Mouse (Mus musculus): ENCODE results near the gene Slc35f1.

The Slc35f1 gene

DNA sequence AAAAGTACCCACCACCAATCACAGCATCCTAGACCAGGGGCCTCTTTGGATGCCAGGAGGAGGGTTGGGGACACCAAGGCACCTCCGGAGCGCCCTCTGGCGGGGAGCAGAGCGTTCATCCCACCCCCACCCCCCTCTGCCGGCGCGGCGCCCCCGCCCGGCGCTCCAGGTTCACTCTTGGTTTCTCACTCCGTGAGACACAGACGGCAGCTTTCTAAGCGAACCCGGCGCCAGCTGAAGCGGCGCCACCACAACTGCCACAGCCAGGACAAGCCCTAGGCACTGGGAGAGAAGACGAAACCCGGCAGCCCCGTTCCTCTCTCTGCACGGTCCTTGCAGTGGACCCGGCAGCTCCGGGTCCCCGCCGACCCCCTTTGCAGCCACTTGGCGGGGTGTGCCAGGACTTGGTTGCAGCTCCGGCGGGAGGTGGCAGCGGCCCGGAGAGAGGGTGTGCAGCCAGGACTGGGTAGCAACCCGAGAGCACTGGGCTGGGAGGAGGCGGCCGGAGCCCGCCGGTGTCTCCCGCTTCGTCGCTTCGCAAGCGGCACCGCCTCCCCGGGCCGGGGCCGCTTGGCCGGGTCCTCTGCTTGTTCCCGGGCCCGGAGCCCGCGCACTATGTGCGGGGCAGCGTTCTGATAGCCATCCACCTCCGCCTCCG, at the start of gene Slc35f1:
TSS of gene Slc35f1 (plus strand) at position 200 of the 658 bp plus-strand sequence.
- no peak for DNase-seq (ENCODE audit: low spot score)

DNA sequence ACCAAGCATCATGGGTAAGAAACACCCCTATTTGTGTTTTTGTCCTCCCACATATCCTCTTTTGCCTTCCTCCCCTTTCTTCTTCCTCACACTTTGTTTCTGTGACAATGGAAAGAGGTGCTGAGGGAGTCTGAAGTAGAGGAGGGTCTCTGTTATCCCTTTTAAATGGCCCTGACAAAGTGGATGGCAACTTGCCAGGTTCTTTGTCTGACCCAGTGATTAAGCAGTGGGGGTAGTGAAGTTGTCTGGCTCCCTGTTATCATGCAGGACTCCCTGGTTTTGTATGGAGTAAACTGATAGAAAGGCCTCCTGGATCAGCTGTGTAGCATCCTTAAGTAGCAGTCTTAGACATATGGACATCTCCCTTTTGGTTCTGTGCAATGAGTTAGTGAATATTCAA, 19.1 kb upstream of the Slc35f1 start:
- DNase-seq (ENCODE audit: low spot score), result no peak

DNA sequence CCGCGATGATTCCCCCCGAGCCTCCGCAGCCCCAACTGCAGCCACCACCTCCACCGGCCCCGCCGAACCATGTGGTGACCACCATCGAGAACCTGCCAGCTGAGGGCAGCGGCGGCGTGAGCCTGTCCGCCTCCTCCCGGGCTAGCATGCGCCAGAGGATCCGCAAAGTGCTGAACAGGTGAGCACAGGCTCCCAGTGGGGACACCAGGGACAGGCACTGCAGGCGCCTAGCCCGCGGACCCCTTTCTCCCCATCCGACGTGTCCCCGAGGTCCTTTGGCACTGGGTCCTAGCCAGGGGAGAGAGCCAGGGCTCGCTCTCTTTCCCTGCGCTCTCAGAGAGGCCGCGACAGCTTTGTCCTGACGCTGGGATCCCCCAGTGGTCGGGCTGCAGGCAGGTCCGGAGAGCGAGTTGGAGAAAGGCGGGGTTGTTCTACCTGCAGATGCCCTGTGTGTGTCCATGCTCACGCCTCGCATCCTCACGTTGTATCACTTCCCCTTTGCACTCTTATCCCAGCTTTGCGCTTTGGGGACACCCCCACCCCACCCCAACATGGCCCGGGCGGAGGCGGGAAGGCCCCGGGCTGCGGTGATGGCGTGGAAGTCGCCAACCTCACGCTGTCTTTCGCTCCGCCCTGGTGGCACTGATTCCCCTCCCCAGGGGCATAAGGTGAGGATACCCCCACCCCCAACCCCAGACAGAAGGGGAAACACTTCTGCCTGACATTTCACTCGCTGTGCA, 829 bp downstream of the Slc35f1 start:
- no peak for DNase-seq (ENCODE audit: low spot score)

DNA sequence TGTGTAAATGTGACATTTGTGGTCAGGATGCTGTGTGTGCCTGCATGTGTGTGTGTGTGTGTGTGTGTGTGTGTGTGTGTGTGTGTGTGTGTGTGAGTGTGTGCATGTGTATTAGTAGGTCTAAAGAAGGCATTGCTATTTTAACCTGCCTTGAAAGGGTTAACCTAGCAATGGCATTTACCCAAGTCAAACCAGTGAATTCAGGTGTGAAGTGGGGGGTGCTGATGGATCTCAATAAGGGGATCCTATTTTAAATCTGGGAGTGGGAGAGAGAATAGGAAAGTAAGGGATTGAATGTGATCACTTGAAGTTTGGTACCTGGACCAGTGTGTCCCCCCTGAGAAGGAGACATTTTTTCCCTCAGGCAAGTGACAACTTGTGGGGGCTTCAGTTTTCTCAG, 13.4 kb downstream of the Slc35f1 start:
- no peak for DNase-seq (ENCODE audit: low spot score)

DNA sequence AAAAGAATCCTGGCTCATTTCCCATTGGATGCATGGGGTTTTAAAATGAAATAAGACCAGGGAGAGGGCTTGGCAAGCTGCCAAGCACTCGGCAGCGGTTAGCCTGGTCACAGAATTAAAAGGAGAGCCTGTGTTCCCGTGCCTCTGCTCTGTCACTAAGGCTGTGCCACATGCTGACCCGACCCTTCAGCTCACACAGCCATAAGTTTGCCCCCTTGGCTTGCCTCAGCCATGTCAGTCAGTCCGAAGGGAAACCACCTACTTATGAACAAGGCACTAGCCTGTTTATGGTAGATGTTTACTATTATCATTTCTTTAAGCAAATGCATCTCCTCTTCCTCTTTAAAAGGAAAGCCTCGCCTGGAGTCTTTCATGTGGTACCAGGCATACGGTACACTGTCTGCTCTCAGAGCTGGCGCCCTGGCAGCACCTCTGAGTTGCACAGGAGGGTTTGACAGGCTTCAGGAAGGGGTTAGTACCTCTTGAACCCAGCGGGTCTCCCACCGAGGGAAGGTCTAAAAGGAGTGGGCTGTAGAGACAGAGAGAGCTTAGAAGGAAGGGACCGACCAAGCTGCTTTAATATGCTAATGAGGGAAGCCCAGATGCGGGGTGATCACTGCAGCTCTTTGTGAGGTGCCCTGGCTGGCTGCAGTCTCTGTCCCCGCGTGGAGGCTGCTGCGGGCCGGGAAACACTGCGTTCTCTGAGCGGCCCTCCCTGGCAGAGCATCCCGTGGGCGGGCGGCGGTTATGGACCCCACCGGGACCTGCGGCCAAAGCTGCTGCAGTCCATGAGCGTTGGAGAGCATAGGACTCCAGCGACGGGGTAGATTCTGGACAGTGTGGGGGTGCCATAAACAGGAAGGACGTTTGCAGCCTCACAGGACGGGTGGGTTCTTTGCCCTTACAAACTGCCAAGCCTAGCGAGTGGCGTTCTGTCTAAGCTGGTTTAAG, 14.0 kb downstream of the Slc35f1 start:
- no peak for DNase-seq (ENCODE audit: low spot score)

DNA sequence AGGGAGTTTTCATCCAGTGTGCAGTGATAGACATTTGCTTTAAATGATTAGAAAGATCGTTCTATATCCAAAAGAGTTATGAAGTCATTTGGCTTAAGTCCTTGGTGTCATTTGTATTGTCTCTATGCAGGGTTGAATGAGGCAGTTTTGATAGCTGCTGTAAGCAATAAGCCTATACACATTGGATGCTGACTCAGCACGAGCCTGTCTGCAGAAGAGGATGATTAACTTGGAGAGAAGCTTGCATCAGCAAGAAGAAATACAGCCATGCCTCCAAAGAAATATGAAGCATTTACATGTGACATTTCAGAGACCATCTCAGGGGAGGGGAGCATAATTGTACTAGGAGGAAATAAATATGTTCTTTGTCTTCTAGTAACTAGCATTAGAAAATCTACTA, 19.1 kb downstream of the Slc35f1 start:
- no peak for DNase-seq (ENCODE audit: low spot score)

DNA sequence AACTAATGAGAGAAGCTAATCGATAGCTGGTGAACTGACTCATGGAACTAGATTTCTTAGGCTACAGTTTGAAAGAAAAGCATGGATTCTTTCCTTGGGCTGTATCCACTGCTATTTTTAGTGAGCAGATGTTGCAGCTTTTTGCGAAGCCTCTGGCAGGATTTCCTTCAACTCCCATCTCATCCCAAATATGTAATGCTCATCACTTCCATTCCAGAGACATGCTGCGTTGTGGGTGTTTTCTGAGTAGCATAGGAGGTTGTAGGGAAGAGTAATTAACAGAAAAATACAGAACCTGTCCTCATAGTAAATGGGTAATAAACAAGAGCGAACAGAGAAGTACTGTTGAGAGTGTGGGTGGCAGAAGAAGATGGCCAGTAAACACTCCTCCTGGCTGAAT, 21.8 kb downstream of the Slc35f1 start:
- DNase-seq (ENCODE audit: low spot score), result no peak

DNA sequence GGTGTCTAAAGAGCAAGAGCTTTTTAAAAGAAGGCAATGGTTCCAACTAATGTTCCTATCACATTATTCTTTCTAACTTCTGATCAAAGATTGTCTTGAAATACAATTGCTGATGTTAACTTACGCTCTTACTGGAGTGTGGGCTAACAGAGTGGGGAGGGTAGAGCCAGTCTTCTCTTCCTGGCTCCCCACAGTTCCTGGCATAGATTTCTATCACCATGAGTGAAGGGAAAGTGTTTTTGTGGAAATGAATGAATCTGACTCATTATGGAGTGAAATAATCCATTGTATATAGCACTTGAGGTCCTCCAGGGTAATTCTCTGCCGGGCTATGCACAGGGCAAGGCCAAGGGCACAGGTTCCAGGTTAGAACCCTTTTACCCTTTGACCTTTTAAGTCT, 24.2 kb downstream of the Slc35f1 start:
- no peak for DNase-seq (ENCODE audit: low spot score)

DNA sequence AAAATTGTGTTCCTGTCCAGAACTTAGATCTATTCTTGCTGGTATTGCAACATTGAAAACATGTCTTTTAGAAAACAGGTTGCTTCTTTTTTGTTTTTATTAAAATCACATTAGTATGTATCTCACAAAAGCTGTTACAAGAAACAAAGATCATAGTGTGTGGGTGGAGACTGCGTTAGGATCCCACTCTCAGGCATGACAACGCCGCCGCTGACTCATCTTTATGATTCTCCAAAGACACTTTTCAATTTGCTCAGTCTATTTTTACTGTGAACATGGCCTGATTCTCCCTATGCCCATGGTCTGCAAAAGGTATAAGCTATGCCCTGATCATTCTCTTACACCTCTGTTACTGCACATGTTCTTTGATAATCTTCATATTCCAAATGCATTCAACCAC, 24.8 kb downstream of the Slc35f1 start:
- DNase-seq (ENCODE audit: low spot score), result no peak

DNA sequence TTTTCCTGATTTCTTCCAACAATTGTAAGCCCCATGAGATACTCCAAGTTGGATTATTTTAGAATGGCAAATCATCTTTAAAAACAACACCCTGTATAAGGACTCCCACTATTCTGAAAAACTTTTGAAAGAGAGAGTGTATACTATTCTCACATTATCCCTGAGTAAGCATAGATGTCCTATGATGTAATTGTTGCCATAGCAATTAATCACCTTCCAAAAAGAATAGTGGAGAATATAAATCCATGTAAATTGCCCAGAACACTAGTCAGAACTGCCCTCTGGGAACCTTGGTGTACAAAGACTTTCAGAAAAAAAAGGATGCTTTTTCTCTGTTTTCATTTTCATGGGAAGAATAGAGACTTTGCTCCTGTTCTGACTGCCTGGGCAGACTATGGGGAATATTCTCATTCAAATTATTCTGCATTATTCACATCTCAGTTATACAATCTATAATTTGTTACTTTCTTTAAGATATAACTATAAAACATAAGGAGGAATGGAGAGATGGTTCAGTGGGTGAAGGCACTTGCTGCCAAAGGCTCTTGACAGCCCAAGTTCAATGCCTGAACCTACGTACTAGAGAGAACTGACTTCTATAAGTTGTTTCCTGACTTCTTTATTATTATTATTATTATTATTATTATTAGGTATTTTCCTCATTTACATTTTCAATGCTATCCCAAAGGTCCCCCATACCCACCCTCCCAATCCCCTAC, 28.0 kb downstream of the Slc35f1 start:
- DNase-seq (ENCODE audit: low spot score), result no peak

DNA sequence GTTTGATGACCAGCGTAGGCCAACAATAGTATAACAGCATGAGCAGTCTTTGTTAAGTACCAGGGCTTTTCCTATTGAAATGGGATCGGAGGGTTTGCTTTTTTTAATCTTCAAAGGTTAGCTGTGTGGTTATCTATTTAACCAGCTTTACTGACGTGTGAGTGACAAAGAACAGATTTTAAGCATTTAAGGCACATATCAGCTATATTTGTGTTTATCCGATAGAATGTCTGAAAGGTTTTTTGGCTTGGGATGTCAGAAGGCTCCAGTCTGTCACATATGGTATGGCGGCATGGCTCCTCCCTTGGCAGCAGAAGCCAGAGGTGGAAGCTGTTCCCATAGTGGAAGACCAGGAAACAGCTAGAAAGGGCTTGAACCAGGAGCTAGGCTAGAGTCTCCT, 36.3 kb downstream of the Slc35f1 start:
- DNase-seq (ENCODE audit: low spot score), result no peak

DNA sequence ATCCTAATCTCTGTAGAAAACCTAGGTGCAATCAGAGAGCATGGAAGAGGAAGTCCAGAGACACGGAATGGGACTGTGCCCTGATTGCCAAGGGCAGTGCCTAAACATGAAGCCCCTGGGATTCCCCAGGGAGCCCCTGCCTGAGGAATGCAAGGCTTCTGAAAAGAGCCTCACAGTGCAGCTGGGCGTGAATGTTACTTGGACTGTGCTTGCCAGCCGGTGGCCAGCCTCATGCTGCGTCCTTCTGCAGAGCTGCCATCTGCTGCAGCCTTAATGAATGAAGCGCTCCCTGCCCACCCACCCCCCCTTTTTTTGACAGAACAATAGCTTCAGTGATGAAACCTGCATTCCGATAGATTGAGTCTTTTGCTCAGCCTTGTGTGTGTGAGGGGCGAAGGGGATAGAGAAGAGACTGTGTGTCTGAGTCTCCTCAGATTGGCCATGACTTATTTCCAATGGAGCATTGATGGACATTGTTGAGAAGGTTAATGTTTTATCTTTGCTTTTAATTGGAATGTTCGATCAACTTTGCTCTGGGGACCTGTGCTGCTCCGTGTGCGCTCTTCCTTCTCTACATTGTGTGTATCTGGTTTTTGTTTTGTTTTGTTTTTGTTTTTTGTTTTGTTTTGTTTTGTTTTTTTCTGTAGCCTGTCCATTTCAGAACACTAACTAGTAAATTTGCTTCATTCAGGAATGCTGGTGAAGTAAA, 52.5 kb downstream of the Slc35f1 start:
- no peak for DNase-seq (ENCODE audit: low spot score)

DNA sequence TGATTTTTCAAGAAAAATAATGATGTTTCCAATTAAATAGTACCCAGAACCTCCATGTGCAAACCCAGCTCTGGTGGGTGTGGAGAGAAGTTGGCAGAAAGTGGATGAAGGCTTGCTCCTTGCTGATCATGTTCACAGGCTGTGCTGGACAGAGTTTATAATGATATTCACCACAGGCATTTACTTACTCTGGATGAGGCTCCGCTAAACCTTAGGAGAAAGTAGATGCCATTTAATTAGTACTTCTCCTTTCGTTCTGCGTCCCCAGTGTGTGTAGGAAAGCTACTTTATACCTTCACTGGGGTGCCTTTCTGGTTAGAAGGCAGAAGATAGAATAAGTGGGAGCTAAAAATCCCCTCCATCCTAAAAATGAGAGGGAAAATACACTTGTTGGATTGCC, 53.5 kb downstream of the Slc35f1 start:
- no peak for DNase-seq (ENCODE audit: low spot score)

DNA sequence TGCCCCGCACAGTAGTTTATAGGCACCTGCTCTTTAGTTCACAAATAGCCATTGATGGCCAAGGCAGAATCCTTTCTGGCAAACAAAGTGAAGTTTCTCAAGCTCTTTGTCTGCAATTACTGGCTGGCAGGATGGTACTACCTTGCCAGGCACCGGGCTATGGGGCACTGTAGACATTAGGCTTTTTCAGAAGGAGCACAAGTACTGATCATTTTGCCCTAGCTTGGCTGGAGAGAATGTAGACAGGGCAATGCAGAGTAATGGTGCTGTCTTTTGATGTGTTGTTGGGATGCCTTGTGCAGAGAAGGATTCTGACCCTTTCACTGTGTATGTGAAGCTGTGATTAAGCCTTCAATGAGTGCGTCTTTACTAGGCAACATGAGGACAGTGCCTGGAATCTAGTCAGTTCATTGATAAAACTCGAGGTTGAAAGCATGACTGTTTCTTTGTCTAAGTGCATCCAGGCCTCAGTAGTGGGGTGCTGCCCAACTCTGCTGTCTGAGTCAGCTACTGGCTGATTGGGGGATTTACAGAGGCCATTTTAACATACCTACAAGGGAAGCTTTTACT, 57.8 kb downstream of the Slc35f1 start:
- DNase-seq (ENCODE audit: low spot score), result no peak

DNA sequence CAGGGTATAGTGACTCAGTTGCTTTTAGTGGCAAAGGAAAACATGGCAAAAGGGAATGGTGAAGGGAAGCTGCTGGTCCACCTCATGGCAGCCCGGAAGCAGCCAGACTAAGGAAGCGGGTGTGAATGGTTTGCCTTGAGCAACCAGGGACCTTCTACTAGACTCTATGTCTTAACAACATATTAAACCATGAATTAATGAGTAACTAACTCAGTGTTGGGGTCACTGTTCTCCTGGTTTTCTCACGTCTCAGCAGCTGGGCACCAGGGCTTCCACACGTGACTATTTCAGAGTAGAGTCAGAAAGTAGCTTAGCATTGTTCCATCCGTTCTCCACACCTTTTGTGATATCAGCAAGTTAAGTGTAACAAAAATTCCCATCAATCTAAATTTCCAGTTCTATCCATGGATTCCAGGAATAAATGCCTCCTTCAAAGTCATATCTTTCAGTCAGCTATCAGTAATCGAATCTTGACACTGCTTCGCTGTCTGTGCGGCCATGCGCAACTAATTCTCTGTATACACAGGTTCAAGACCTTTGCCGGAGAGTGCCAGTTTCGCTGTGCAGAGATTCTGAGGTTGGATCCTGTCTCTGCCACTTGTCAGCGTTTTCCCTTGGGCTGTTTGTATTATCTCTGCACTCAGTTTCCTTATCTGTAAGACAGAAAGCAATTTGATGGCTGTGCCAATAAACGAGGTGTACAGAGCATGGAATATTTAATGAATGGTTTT, 65.8 kb downstream of the Slc35f1 start:
- no peak for DNase-seq (ENCODE audit: low spot score)

DNA sequence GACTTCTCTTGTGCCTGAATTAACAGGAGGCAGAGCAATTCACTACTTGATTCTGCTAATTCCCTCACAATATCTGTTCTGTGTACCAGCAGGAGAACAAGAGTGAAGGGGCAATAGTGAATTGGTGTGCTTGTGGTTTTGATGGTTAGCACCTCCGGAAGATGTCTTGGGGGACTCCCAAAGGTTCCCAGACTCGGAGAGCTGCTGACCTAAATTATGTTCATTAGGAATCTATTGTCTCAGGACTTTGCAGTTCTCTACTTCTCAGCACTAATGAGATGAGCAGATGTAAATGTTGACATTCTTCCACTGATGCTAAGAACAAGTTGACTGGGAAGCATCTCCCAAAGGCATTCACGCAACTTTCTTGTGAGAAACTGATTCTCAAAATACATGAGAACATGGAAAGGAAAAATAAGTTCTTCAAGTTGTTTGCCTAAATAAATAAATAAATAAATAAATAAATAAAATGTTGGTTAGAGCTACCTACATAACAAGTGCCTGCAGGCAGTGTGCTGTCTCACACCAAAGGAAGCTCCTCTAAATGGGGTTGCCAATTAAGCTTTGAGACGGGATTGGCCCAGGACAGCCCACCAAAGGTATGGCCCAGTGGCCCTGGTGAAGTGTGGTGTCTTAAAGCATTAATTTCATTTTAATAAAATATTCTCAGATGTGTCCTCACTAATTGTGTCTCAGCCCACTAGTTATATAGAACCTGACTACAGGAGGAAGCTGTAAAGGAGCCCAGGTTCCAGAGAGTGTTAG, 67.3 kb downstream of the Slc35f1 start:
- DNase-seq (ENCODE audit: low spot score), result no peak

DNA sequence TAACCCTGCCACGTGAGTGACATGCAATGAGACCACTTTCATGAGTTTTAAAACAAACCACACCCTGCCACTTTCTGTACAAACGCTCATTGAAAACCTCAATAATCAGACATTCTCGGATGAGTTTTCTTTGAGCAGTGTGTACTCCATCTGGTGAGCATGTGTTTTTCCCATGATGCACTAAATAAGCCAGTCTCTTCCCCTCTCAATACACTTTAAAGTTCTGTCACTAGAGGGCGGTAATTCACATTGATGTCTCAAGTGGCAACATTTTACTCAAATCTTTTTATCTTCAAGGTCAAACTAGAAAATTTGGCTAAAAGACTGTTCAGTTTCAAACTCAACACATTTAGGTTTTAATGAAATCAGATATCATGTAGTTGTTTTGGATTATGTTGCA, 68.3 kb downstream of the Slc35f1 start:
- DNase-seq (ENCODE audit: low spot score), result peak; percentile 67

DNA sequence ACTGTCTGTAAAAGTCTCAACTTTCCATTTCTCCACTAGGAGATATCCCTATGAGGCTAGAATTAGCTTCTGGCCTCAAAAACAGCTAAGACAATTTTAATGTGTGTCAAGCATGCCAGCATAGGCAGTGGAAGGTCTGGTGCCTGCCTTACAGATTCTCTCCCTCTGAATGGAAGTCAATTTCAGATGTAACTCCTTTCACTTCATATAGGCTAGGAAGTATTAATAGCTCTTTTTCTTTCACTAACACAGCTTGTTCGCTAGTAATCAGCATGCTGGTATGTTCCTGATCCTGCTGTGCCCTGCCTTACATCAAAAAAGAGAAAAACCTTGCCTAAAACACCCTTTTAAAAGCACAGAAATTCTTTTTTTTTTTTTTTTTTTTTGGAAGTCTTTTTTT, 70.2 kb downstream of the Slc35f1 start:
- DNase-seq (ENCODE audit: low spot score), result no peak

DNA sequence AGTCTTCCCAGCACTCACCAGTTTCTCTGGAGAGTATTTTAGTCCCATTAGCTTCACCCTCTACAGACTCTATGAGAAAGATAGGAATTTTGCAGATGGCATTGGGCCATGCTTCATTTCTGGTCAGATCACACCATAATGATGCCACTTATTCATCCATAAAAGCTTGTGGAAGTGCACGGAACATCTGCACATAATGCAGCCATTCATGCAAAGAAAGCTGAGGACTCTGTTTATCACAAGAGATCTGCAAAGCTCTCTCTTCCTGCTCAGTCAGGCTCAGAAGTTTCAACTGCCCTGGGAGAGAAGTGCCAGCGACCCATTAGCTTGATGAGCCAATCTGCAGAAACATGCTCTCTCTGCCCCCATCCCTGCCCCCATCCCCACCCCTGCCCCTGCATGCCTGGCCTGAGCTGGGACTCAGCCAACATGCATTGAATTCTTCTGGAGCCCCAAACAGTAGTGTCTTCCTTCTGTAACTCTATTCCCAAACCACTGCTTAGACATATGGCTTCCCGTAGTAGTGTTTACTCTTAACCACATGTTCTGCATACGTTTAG, 89.7 kb downstream of the Slc35f1 start:
- no peak for DNase-seq (ENCODE audit: low spot score)

Measured in layer of hippocampus, adult 9-10 months (tissue).